Mouse (Mus musculus) MEL (cell line): ENCODE measurements around the gene Cntn4. TPM values are rescaled to one million over a fixed set of nuclear protein-coding genes. Genes with fewer than 3 reads are reported as not detected.

ENCODE experiments used
- DNase-seq: peaks from one replicate; pipeline ENCODE4 v3.0.0; 2011; ENCODE audit warnings: low read depth, low spot score
- H3K27ac ChIP-seq: 2 replicates; pipeline ENCODE4 v1.5.1; 2012; ENCODE audit warnings: low read depth, mild to moderate bottlenecking, control low read depth, low read length, moderate library complexity; ENCODE audit not compliant: control insufficient read depth
- H3K27me3 ChIP-seq, 2 experiments: fragments of 150-350 bp in 1 of 2; sonication (generic) in 1 of 2; 2 replicates each; pipeline ENCODE4 v1.6.1; 2012; ENCODE audit warnings: low read length in 2 of 2, mild to moderate bottlenecking in 2 of 2, improper control_type of control experiment in 1 of 2, moderate library complexity in 1 of 2; ENCODE audit not compliant: insufficient read depth in 2 of 2, control insufficient read depth in 1 of 2
- H3K36me3 ChIP-seq, 2 experiments: 2 replicates each; pipeline ENCODE4 v1.6.1; 2012 to 2014; ENCODE audit warnings: low read length in 2 of 2, improper control_type of control experiment in 1 of 2, inconsistent platforms in 1 of 2, mild to moderate bottlenecking in 1 of 2; ENCODE audit not compliant: insufficient read depth in 2 of 2, control insufficient read depth in 1 of 2
- H3K4me1 ChIP-seq, 2 experiments: fragments of 150-350 bp in 1 of 2; sonication (generic) in 1 of 2; 2 replicates each; pipeline ENCODE4 v1.6.1; 2012; ENCODE audit warnings: low read length in 2 of 2, improper control_type of control experiment in 1 of 2, mild to moderate bottlenecking in 1 of 2; ENCODE audit not compliant: insufficient read depth in 2 of 2, control insufficient read depth in 1 of 2
- H3K4me3 ChIP-seq, 2 experiments: fragments of 150-350 bp in 1 of 2; sonication (generic) in 1 of 2; 2 replicates each; pipeline ENCODE4 v1.5.1; 2012; ENCODE audit warnings: low read depth in 2 of 2, low read length in 2 of 2, mild to moderate bottlenecking in 2 of 2, moderate library complexity in 2 of 2, control low read depth in 1 of 2, improper control_type of control experiment in 1 of 2; ENCODE audit not compliant: control insufficient read depth in 1 of 2, insufficient read depth in 1 of 2
- H3K79me2 ChIP-seq: 2 replicates; pipeline ENCODE4 v1.6.1; 2012; ENCODE audit warnings: mild to moderate bottlenecking, low read length, moderate library complexity; ENCODE audit not compliant: control insufficient read depth, poor library complexity, insufficient read depth
- H3K9ac ChIP-seq: 2 replicates; pipeline ENCODE4 v1.6.1; 2012; ENCODE audit warnings: low read depth, mild to moderate bottlenecking, control low read depth, low read length, moderate library complexity; ENCODE audit not compliant: control insufficient read depth, poor library complexity, severe bottlenecking
- H3K9me3 ChIP-seq: fragments of 150-350 bp; sonication (generic); replicated peaks from 2 replicates; pipeline ENCODE4 v1.6.1; 2012; ENCODE audit warnings: mild to moderate bottlenecking, low read length, improper control_type of control experiment, moderate library complexity; ENCODE audit not compliant: insufficient read depth
- CTCF ChIP-seq, 3 experiments: IDR thresholded peaks in 2 of 3; conservative IDR thresholded peaks in 1 of 3; 2 replicates each; pipeline ENCODE4 v1.5.1; 2011 to 2012; ENCODE audit warnings: low read length in 3 of 3, low read depth in 2 of 3, mild to moderate bottlenecking in 2 of 3, improper control_type of control experiment in 1 of 3, inconsistent platforms in 1 of 3, mixed read lengths in 1 of 3, moderate library complexity in 1 of 3; ENCODE audit not compliant: control insufficient read depth in 1 of 3, insufficient read depth in 1 of 3, poor library complexity in 1 of 3, severe bottlenecking in 1 of 3
- ELF1 ChIP-seq: IDR thresholded peaks from 2 replicates; pipeline ENCODE4 v1.6.1; 2014; ENCODE audit warnings: low read depth, mild to moderate bottlenecking, inconsistent platforms, low read length, improper control_type of control experiment, moderate library complexity
- ETS1 ChIP-seq: IDR thresholded peaks from 2 replicates; pipeline ENCODE4 v1.6.1; 2012; ENCODE audit warnings: low read depth, mild to moderate bottlenecking, inconsistent platforms, low read length, improper control_type of control experiment, moderate library complexity
- HCFC1 ChIP-seq: IDR thresholded peaks from 2 replicates; pipeline ENCODE4 v1.6.1; 2012; ENCODE audit warnings: low read depth, mild to moderate bottlenecking, inconsistent platforms, low read length, improper control_type of control experiment, moderate library complexity
- MAX ChIP-seq: IDR thresholded peaks from 2 replicates; pipeline ENCODE4 v1.6.1; 2011; ENCODE audit warnings: low read length, improper control_type of control experiment
- MAZ ChIP-seq: IDR thresholded peaks from 2 replicates; pipeline ENCODE4 v1.6.1; 2012; ENCODE audit warnings: low read depth, mild to moderate bottlenecking, inconsistent platforms, low read length, improper control_type of control experiment
- MEF2A ChIP-seq: IDR thresholded peaks from 2 replicates; pipeline ENCODE4 v1.6.1; 2014; ENCODE audit warnings: low read depth, mild to moderate bottlenecking, inconsistent platforms, low read length, improper control_type of control experiment; ENCODE audit not compliant: poor library complexity, insufficient replicate concordance, severe bottlenecking; ENCODE audit errors: extremely low read depth
- MXI1 ChIP-seq: IDR thresholded peaks from 2 replicates; pipeline ENCODE4 v1.6.1; 2011; ENCODE audit warnings: mild to moderate bottlenecking, low read depth, low read length, improper control_type of control experiment
- NELFE ChIP-seq: IDR thresholded peaks from 2 replicates; pipeline ENCODE4 v1.6.1; 2011; ENCODE audit warnings: low read depth, low read length, improper control_type of control experiment
- NRF1 ChIP-seq: IDR thresholded peaks from 2 replicates; pipeline ENCODE4 v1.6.1; 2014; ENCODE audit warnings: low read depth, mild to moderate bottlenecking, inconsistent platforms, low read length, improper control_type of control experiment, moderate library complexity; ENCODE audit not compliant: poor library complexity, insufficient read depth, severe bottlenecking
- POLR2A ChIP-seq, 2 experiments: IDR thresholded peaks; 2 replicates each; pipeline ENCODE4 v1.6.1; 2011 to 2012; ENCODE audit warnings: low read length in 2 of 2, mild to moderate bottlenecking in 2 of 2, control low read depth in 1 of 2, improper control_type of control experiment in 1 of 2, low read depth in 1 of 2, moderate library complexity in 1 of 2; ENCODE audit not compliant: control insufficient read depth in 1 of 2, insufficient read depth in 1 of 2, poor library complexity in 1 of 2
- POLR2AphosphoS2 ChIP-seq: IDR thresholded peaks from 2 replicates; pipeline ENCODE4 v1.6.1; 2011; ENCODE audit warnings: low read length, improper control_type of control experiment
- SMC3 ChIP-seq: IDR thresholded peaks from 2 replicates; pipeline ENCODE4 v1.6.1; 2011; ENCODE audit warnings: low read depth, low read length, improper control_type of control experiment
- TAL1 ChIP-seq: IDR thresholded peaks from 2 replicates; pipeline ENCODE4 v1.6.1; 2012; ENCODE audit warnings: mild to moderate bottlenecking, inconsistent platforms, low read length, moderate library complexity, mixed read lengths
- TBP ChIP-seq: IDR thresholded peaks from 2 replicates; pipeline ENCODE4 v1.8.0; 2011; ENCODE audit warnings: low read depth, low read length, improper control_type of control experiment
- TCF12 ChIP-seq: IDR thresholded peaks from 2 replicates; pipeline ENCODE4 v1.6.1; 2014; ENCODE audit warnings: low read depth, mild to moderate bottlenecking, inconsistent platforms, low read length, improper control_type of control experiment, moderate library complexity
- ZKSCAN1 ChIP-seq: IDR thresholded peaks from 2 replicates; pipeline ENCODE4 v1.6.1; 2012; ENCODE audit warnings: low read depth, mild to moderate bottlenecking, inconsistent platforms, low read length, improper control_type of control experiment, moderate library complexity
- polyA plus RNA-seq, 2 experiments: library from polyadenylated mRNA; stranded (reverse) in 1 of 2; unstranded in 1 of 2; fragments of >175 nt in 1 of 2; fragments of >200 nt in 1 of 2; gene quantifications; 2 replicates each; pipeline versions ENCODE4 v1.2.1 to v1.2.4; 2012; ENCODE audit warnings: low replicate concordance in 2 of 2, low read depth in 1 of 2; ENCODE audit not compliant: insufficient read length in 2 of 2, insufficient read depth in 1 of 2, missing spikeins in 1 of 2
- total RNA-seq: library from RNA; depleted of rRNA; stranded (reverse); fragments of 300-350 nt; gene quantifications from 2 replicates; pipeline ENCODE4 v1.2.3, GENCODE M21; 2012

Cntn4 gene
- total and polyA plus RNA-seq, 3 experiments, result not detected

DNA sequence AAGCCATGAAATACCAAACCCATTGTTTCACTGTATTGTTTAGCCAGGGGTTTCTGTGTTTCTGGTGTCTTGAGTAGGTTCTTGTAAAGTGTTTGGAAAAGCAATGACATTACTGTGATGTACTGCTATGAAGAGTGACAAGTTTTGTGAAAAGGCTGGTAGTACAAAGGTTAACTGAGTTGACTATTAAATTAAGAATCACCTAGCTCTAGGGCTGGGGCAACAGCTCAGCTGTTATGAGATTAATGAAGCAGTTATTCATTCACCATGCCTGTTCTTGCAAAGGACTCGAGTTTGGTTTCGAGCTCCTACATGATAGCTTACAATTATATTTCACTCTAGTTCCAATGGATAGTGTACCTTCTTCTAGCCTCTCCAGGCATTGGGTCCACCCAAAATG, 371.4 kb downstream of the Cntn4 start:
- Histone ChIP-seq H3K79me2 (no peaks in the 10 kb centered on the region), H3K36me3 (no peaks in the 10 kb centered on the region), H3K9ac (no peak overlapping the region), H3K4me3 (no peak overlapping the region), H3K27ac (no peak overlapping the region), H3K27me3 (no peaks in the 10 kb centered on the region), H3K9me3 (no peaks in the 10 kb centered on the region), H3K4me1 (no peaks in the 10 kb centered on the region)
- DNase-seq, result no peak
- TF ChIP-seq MEF2A (no peak), POLR2A (IDR thresholded peaks at IDR 0.05; ENCODE audit: control insufficient read depth in 1 of 2, insufficient read depth in 1 of 2, low read depth in 1 of 2, low read length in 2 of 2, poor library complexity in 1 of 2) (no peak), ELF1 (no peak), TCF12 (no peak), POLR2AphosphoS2 (no peak), MAX (no peak)

DNA sequence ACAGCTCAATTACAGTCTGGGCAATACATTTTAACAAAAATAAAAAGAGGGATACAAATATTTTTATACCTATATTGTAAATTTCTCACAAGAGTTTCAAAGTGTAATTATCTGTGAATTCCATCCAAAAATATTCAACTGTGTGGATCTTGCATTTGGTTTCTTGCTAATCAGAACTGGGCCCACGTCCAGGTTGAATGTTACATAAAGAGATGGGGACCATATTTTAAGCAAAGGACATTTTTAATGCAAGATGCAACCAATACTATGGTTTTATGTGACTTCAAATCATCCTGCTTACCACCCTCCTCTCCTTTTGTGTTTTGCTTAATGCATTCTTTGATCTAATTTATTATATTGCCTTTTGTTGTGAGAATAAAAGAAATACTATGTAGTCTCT, 378.7 kb downstream of the Cntn4 start:
- Histone ChIP-seq H3K27ac (no peak overlapping the region), H3K9me3 (no peaks in the 10 kb centered on the region), H3K79me2 (no peaks in the 10 kb centered on the region), H3K4me1 (no peaks in the 10 kb centered on the region), H3K36me3 (no peaks in the 10 kb centered on the region), H3K4me3 (no peak overlapping the region), H3K9ac (no peak overlapping the region), H3K27me3 (no peaks in the 10 kb centered on the region)
- DNase-seq, result no peak
- no peak for TF ChIP-seq MXI1
- no peak for TF ChIP-seq CTCF (IDR thresholded peaks at IDR 0.05 in 2 of 3, conservative IDR thresholded peaks at IDR 0.05 in 1 of 3; ENCODE audit: control insufficient read depth in 1 of 3, insufficient read depth in 1 of 3, low read depth in 2 of 3, low read length in 3 of 3, poor library complexity in 1 of 3, severe bottlenecking in 1 of 3)
- TF ChIP-seq ETS1, result no peak
- TF ChIP-seq MAX, result no peak

DNA sequence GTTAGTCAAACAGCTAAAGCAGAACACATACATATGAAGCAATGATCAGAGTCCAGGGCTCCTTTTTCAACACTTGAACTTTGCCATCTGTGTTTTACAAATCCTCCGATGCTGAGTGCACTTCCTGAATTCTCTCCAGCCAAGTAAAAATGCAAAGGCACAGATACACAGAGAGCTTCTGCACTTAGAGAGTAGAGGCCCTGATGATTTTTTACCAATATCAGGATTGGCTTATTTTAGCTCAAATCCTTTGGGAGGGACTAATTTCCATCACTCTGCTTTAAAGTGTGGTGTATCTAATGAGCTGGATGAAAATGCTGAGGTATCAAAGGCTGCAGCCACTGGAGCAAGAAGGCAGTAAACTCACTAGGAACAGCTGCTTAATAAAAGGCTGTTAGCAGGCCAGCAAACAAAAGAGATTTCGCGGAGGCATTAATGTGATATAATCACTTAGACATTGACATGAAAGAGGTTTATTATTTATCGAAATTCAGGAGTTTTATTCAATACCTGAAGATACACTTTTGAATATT, 400.7 kb downstream of the Cntn4 start:
- Histone ChIP-seq H3K27ac (no peak overlapping the region), H3K4me3 (no peak overlapping the region), H3K79me2 (no peaks in the 10 kb centered on the region), H3K36me3 (no peaks in the 10 kb centered on the region), H3K4me1 (no peaks in the 10 kb centered on the region), H3K9ac (no peak overlapping the region), H3K9me3 (no peaks in the 10 kb centered on the region), H3K27me3 (no peaks in the 10 kb centered on the region)
- DNase-seq, result no peak
- TF ChIP-seq NRF1, result no peak
- no peak for TF ChIP-seq ZKSCAN1
- TF ChIP-seq POLR2AphosphoS2, result no peak
- TF ChIP-seq TAL1, result no peak
- TF ChIP-seq NELFE, result no peak
- TF ChIP-seq SMC3, result no peak
- no peak for TF ChIP-seq HCFC1
- no peak for TF ChIP-seq TBP
- TF ChIP-seq MAZ, result no peak
